Mouse (Mus musculus) layer of hippocampus, adult 9-11 months (tissue): ENCODE data around the gene 2610001J05Rik.

Experiments used
- DNase-seq: peaks from one replicate; pipeline ENCODE4 v3.0.0; 2022

The 2610001J05Rik gene

GRCm38 (mm10) chr6:13835720-13836665, 35.3 kb downstream of the 2610001J05Rik start:
- peak; percentile 28 for DNase-seq

- DNase-seq = no peak
Measured at GRCm38 (mm10) chr6:13832770-13833169, 38.5 kb downstream of the 2610001J05Rik start.

GRCm38 (mm10) chr6:13828877-13829276, 42.4 kb downstream of the 2610001J05Rik start:
- DNase-seq = no peak
